Mouse (Mus musculus) stomach, postnatal 0 days (tissue): ENCODE data around the gene Pik3ca. TPM values are rescaled to one million over a fixed set of nuclear protein-coding genes. Genes with fewer than 3 reads are reported as not detected.
"Not testable (repeated sequence)": the region's sequence is repeated elsewhere in the genome, so short reads cannot be mapped to it uniquely, and the experiment has no call there.

ENCODE experiments used
- ATAC-seq: fragments of 200-750 bp; cut with Nextera tagmentation; 2 replicates; pipeline ENCODE4 v1.8.0; 2017; ENCODE audit not compliant: low FRiP score, low TSS enrichment
- DNase-seq: peaks from one replicate; pipeline ENCODE4 v3.0.0-alpha.2; 2016; ENCODE audit warnings: low spot score
- H3K27ac ChIP-seq: fragments of 300-500 bp; sonication (generic); replicated peaks from 2 replicates; pipeline ENCODE4 v1.5.1; 2014; ENCODE audit warnings: mild to moderate bottlenecking, control low read depth
- H3K27me3 ChIP-seq: fragments of 300-500 bp; sonication (generic); 2 replicates; pipeline ENCODE4 v1.6.1; 2014; ENCODE audit warnings: low read length; ENCODE audit not compliant: control insufficient read depth, insufficient read depth
- H3K36me3 ChIP-seq: fragments of 300-500 bp; sonication (generic); 2 replicates; pipeline ENCODE4 v1.6.1; 2014; ENCODE audit warnings: low read length, mixed read lengths; ENCODE audit not compliant: control insufficient read depth, insufficient read depth
- H3K4me1 ChIP-seq: fragments of 300-500 bp; sonication (generic); replicated peaks from 2 replicates; pipeline ENCODE4 v1.6.1; 2014; ENCODE audit warnings: antibody characterized with exemption; ENCODE audit not compliant: control insufficient read depth, insufficient read depth
- H3K4me2 ChIP-seq: fragments of 300-500 bp; sonication (generic); replicated peaks from 2 replicates; pipeline ENCODE4 v1.6.1; 2014; ENCODE audit warnings: low read depth, mild to moderate bottlenecking, control low read depth, moderate library complexity
- H3K4me3 ChIP-seq: fragments of 300-500 bp; sonication (generic); 2 replicates; pipeline ENCODE4 v1.5.1; 2014; ENCODE audit warnings: low read depth, low read length, control low read depth
- H3K9ac ChIP-seq: fragments of 300-500 bp; sonication (generic); 2 replicates; pipeline ENCODE4 v1.6.1; 2014; ENCODE audit warnings: mild to moderate bottlenecking, low read length, control low read depth, mixed read lengths
- H3K9me3 ChIP-seq: fragments of 300-500 bp; sonication (generic); 2 replicates; pipeline ENCODE4 v1.6.1; 2016; ENCODE audit warnings: low read length; ENCODE audit not compliant: control insufficient read depth
- CTCF ChIP-seq: IDR thresholded peaks from 2 replicates; pipeline ENCODE4 v1.5.1; 2016; ENCODE audit warnings: antibody characterized with exemption, low read depth, mild to moderate bottlenecking, moderate library complexity
- EP300 ChIP-seq: optimal IDR thresholded peaks from 2 replicates; pipeline ENCODE3; 2016; ENCODE audit warnings: antibody characterized with exemption
- WGBS: fragments of 180-500 bp; shearing (Covaris S2); extraction: QIAGEN DNeasy Blood & Tissue Kit; methylation state at CpG from one replicate; pipeline ENCODE4 v1.1.7; 2014; 5-methylcytosine and 5-hydroxymethylcytosine counted together
- polyA plus RNA-seq: library from polyadenylated mRNA; unstranded; fragments of >200 nt; fragmentation: Nextera tagmentation; extraction: Ambion mirVana; gene quantifications from 2 replicates; pipeline ENCODE4 v1.2.1, GENCODE M21; 2015

Pik3ca gene
- polyA plus RNA-seq, 1 experiment from 2014 or later = 6.4 TPM

GRCm38 (mm10) chr3:32417751-32418211 lies 20.3 kb downstream of the Pik3ca start:
- DNase-seq = no peak
- Histone ChIP-seq H3K9me3 (no peaks in the 10 kb centered on the region), H3K4me1 (no peaks in the 10 kb centered on the region), H3K27me3 (no peaks in the 10 kb centered on the region), H3K36me3 (no peaks in the 10 kb centered on the region), H3K4me2 (no peak overlapping the region), H3K27ac (peak overlapping the region; percentile 77), H3K4me3 (no peak overlapping the region), H3K9ac (no peak overlapping the region)
- WGBS = 44% methylated on average over 5 of the region's 5 CpGs
- ATAC-seq = peak; percentile 54; the same call in 1 of the 2 replicates
- TF ChIP-seq CTCF (peak; percentile 16), EP300 (no peak)

- H3K27ac ChIP-seq = no peak overlapping the region
- ATAC-seq (no peak), DNase-seq (no peak)
- no peaks in the 10 kb centered on the region for H3K27me3 ChIP-seq
- H3K9me3 ChIP-seq = no peaks in the 10 kb centered on the region
- TF ChIP-seq EP300 (no peak), CTCF (no peak)
- H3K36me3 ChIP-seq = no peaks in the 10 kb centered on the region
- H3K4me2 ChIP-seq = no peak overlapping the region
- H3K4me3 ChIP-seq = no peak overlapping the region
- no peaks in the 10 kb centered on the region for H3K4me1 ChIP-seq
- H3K9ac ChIP-seq = no peak overlapping the region
- WGBS = 61% methylated on average over 2 of the region's 2 CpGs
Observed at GRCm38 (mm10) chr3:32419866-32420265, 22.4 kb downstream of the Pik3ca start.

- no peak for TF ChIP-seq EP300
- TF ChIP-seq CTCF = no peak
- no peaks in the 10 kb centered on the region for H3K36me3 ChIP-seq
- no peak overlapping the region for H3K4me3 ChIP-seq
- ATAC-seq = no peak
- no peak overlapping the region for H3K4me2 ChIP-seq
- WGBS = 86% methylated on average over 6 of the region's 6 CpGs
- H3K27me3 ChIP-seq = no peaks in the 10 kb centered on the region
- H3K9ac ChIP-seq = no peak overlapping the region
- no peak for DNase-seq
- H3K27ac ChIP-seq = no peak overlapping the region
- H3K4me1 ChIP-seq = no peaks in the 10 kb centered on the region
- no peaks in the 10 kb centered on the region for H3K9me3 ChIP-seq
Observed at GRCm38 (mm10) chr3:32421115-32422054, 23.9 kb downstream of the Pik3ca start.

- Histone ChIP-seq H3K4me3 (no peak overlapping the region), H3K9me3 (no peaks in the 10 kb centered on the region), H3K27ac (no peak overlapping the region), H3K4me2 (no peak overlapping the region), H3K36me3 (no peaks in the 10 kb centered on the region), H3K4me1 (no peaks in the 10 kb centered on the region), H3K9ac (no peak overlapping the region), H3K27me3 (no peaks in the 10 kb centered on the region)
- ATAC-seq = no peak
- TF ChIP-seq CTCF (no peak), EP300 (no peak)
- no peak for DNase-seq
- WGBS = 63% methylated on average over 4 of the region's 4 CpGs
Observed at GRCm38 (mm10) chr3:32427695-32428094, 30.2 kb downstream of the Pik3ca start.

- ATAC-seq (no peak), DNase-seq (no peak)
- no peaks in the 10 kb centered on the region for H3K27me3 ChIP-seq
- H3K4me3 ChIP-seq = no peak overlapping the region
- H3K9me3 ChIP-seq = no peaks in the 10 kb centered on the region
- TF ChIP-seq CTCF (no peak), EP300 (no peak)
- H3K4me1 ChIP-seq = no peaks in the 10 kb centered on the region
- H3K36me3 ChIP-seq = no peaks in the 10 kb centered on the region
- no peak overlapping the region for H3K9ac ChIP-seq
- 90% methylated on average over 3 of the region's 3 CpGs for WGBS
- no peak overlapping the region for H3K27ac ChIP-seq
- H3K4me2 ChIP-seq = no peak overlapping the region
Observed at GRCm38 (mm10) chr3:32428361-32428760, 30.9 kb downstream of the Pik3ca start.

- no peak for DNase-seq
- no peak for ATAC-seq
Observed at GRCm38 (mm10) chr3:32428921-32429320, 31.4 kb downstream of the Pik3ca start.

GRCm38 (mm10) chr3:32429351-32429750 lies 31.9 kb downstream of the Pik3ca start:
- H3K4me3 ChIP-seq, H3K27me3 ChIP-seq, H3K9ac ChIP-seq, ATAC-seq, H3K4me2 ChIP-seq, H3K9me3 ChIP-seq, DNase-seq, H3K4me1 ChIP-seq, H3K27ac ChIP-seq, H3K36me3 ChIP-seq: not testable (repeated sequence)

More at GRCm38 (mm10) chr3:32428921-32429320, 31.4 kb downstream of the Pik3ca start:
- H3K9me3 ChIP-seq = no peaks in the 10 kb centered on the region
- H3K4me2 ChIP-seq = no peak overlapping the region
- 46% methylated on average over 4 of the region's 4 CpGs for WGBS
- TF ChIP-seq CTCF (no peak), EP300 (no peak)
- no peak overlapping the region for H3K27ac ChIP-seq
- H3K9ac ChIP-seq = no peak overlapping the region
- no peaks in the 10 kb centered on the region for H3K36me3 ChIP-seq
- no peaks in the 10 kb centered on the region for H3K27me3 ChIP-seq
- no peaks in the 10 kb centered on the region for H3K4me1 ChIP-seq
- no peak overlapping the region for H3K4me3 ChIP-seq
